9 mouse cellular contexts compared by ENCODE assay signal in the genomic region with DNA sequence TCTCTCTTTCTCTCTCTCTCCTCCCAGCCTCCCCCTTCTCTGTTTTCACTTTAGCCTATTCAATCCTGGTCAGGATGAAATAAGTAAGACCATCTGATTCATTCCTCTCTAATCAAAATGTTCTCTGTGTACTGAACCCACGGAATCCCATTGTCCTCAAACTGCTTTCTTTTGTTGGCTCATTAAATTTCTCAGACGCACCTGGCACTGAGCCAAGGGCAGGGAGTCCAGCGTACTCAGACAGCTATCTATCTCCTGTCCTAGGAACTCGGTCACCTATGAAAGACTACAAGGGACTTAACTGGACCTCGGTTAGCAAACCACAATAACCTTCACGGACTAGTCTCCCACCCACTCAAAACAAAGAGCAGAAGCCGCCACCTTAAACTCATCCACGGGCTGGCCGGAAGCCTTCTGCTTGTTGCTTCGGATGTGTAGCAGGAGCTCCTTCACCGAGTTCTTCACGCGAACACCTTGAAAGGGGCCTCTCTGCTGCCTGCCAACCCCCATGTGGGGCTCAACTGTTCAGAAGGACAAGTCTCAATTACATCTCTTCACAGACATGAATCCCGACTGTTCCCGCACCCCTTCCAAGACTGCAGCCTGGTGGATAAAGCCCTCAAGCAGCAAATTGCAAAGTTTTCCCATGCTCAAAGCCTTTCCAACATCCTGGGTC. TPM values are rescaled to one million over a fixed set of nuclear protein-coding genes. Genes with fewer than 3 reads are reported as not detected.
DNase-seq lines count a peak whose midpoint lies in the region; ATAC-seq and TF ChIP-seq lines count a peak whose summit lies in the region.
"Had no signal": no experiment of that assay in that cellular context is flagged by ENCODE, and none has a peak within 500 bp of the region (broad histone marks: within the 10 kb centered on the region; RNA-seq: fewer than 3 reads in every experiment).

No protein-coding gene starts in this region.

- TF ChIP-seq EP300 in liver, embryonic 14.5 days (IDR thresholded peaks at IDR 0.05; ENCODE audit: low read depth): no peak
- no peak for TF ChIP-seq EP300 in stomach, postnatal 0 days (optimal IDR thresholded peaks at IDR 0.05)

- H3K9me3 ChIP-seq in E14TG2a.4 (ENCODE audit: low read length): no peaks in the 10 kb centered on the region
- H3K9me3 ChIP-seq in embryonic facial prominence, embryonic 15.5 days (replicated peaks): no peaks in the 10 kb centered on the region
- H3K9me3 ChIP-seq in hindbrain, embryonic 15.5 days: no peaks in the 10 kb centered on the region
- H3K9me3 ChIP-seq in liver, embryonic 14.5 days (ENCODE audit: control insufficient read depth, low read length): no peaks in the 10 kb centered on the region
- no peaks in the 10 kb centered on the region for H3K9me3 ChIP-seq in stomach, postnatal 0 days (ENCODE audit: control insufficient read depth, low read length)
- H3K9me3 ChIP-seq: G1E had no signal

- H3K4me3 ChIP-seq in E14TG2a.4 (replicated peaks; ENCODE audit: low read length): 0 out of 2 replicates have a peak overlapping the region, but pooled peaks have one; percentile 18
- peak overlapping the region; percentile 84 for H3K4me3 ChIP-seq in embryonic facial prominence, embryonic 15.5 days (replicated peaks)
- no peak overlapping the region for H3K4me3 ChIP-seq in hindbrain, embryonic 15.5 days
- H3K4me3 ChIP-seq in liver, embryonic 14.5 days (ENCODE audit: insufficient read depth in 1 of 2, low read depth in 2 of 2, low read length in 2 of 2): peak overlapping the region; percentile 46 to 74
- H3K4me3 ChIP-seq in stomach, postnatal 0 days (ENCODE audit: low read depth, low read length): peak overlapping the region; percentile 94

- TF ChIP-seq CTCF in E14TG2a.4 (conservative IDR thresholded peaks at IDR 0.05; ENCODE audit: low read length): no peak
- TF ChIP-seq CTCF in liver, embryonic 14.5 days (IDR thresholded peaks at IDR 0.05; ENCODE audit: low read depth): no peak
- TF ChIP-seq CTCF in stomach, postnatal 0 days (IDR thresholded peaks at IDR 0.05; ENCODE audit: low read depth): 0 out of 2 replicates have a peak, but pooled peaks have one; percentile 11

- H3K27me3 ChIP-seq in E14TG2a.4 (ENCODE audit: insufficient read depth, low read length): peaks cover 11% of the 10 kb centered on the region
- H3K27me3 ChIP-seq in embryonic facial prominence, embryonic 15.5 days: no peaks in the 10 kb centered on the region
- no peaks in the 10 kb centered on the region for H3K27me3 ChIP-seq in hindbrain, embryonic 15.5 days
- H3K27me3 ChIP-seq in liver, embryonic 14.5 days (ENCODE audit: control insufficient read depth, insufficient read depth, low read length): peaks cover 13% of the 10 kb centered on the region
- no peaks in the 10 kb centered on the region for H3K27me3 ChIP-seq in stomach, postnatal 0 days (ENCODE audit: control insufficient read depth, insufficient read depth, low read length)

- DNase-seq in gastrocnemius, adult 18-20 months (ENCODE audit: low spot score): peak; percentile 43
- DNase-seq in gastrocnemius, adult 8-10 months (ENCODE audit: low spot score in 2 of 2): no peak
- DNase-seq in liver, embryonic 14.5 days (ENCODE audit: low read depth in 3 of 3, low spot score in 3 of 3): no peak
- DNase-seq in stomach, postnatal 0 days (ENCODE audit: low spot score): peak; percentile 60
- no peak for DNase-seq in spleen, postnatal 10 days (ENCODE audit: low spot score in 2 of 2)

- H3K9ac ChIP-seq in embryonic facial prominence, embryonic 15.5 days: no peak overlapping the region; the same call in 1 of the 2 replicates
- H3K9ac ChIP-seq in hindbrain, embryonic 15.5 days: no peak overlapping the region
- no peak overlapping the region for H3K9ac ChIP-seq in liver, embryonic 14.5 days (replicated peaks)
- H3K9ac ChIP-seq in stomach, postnatal 0 days (ENCODE audit: low read length): peak overlapping the region; percentile 59

- H3K4me2 ChIP-seq in embryonic facial prominence, embryonic 15.5 days (replicated peaks): peak overlapping the region; percentile 73
- H3K4me2 ChIP-seq in hindbrain, embryonic 15.5 days: peak overlapping the region; percentile 95
- H3K4me2 ChIP-seq in liver, embryonic 14.5 days (ENCODE audit: low read depth): peak overlapping the region; percentile 91
- peak overlapping the region; percentile 74 for H3K4me2 ChIP-seq in stomach, postnatal 0 days (replicated peaks; ENCODE audit: low read depth)

- peaks cover 64% of the 10 kb centered on the region for H3K4me1 ChIP-seq in E14TG2a.4 (replicated peaks; ENCODE audit: low read depth, low read length)
- H3K4me1 ChIP-seq in embryonic facial prominence, embryonic 15.5 days: peaks cover 21% of the 10 kb centered on the region
- peaks cover 13% of the 10 kb centered on the region; the same call in 1 of the 2 replicates for H3K4me1 ChIP-seq in hindbrain, embryonic 15.5 days (replicated peaks)
- peaks cover 0 to 3% of the 10 kb centered on the region in 2 experiments; a peak in 2 of 4 replicates for H3K4me1 ChIP-seq in liver, embryonic 14.5 days (replicated peaks; ENCODE audit: control insufficient read depth in 2 of 2, insufficient read depth in 2 of 2, low read length in 1 of 2)
- no peaks in the 10 kb centered on the region for H3K4me1 ChIP-seq in stomach, postnatal 0 days (replicated peaks; ENCODE audit: control insufficient read depth, insufficient read depth)

- ATAC-seq in embryonic facial prominence, embryonic 15.5 days (ENCODE audit: insufficient number of reproducible peaks, low FRiP score, low TSS enrichment, low read depth): no peak
- ATAC-seq in hindbrain, embryonic 15.5 days (ENCODE audit: low FRiP score, low read depth): no peak
- ATAC-seq in liver, embryonic 14.5 days (ENCODE audit: insufficient read depth): no peak
- ATAC-seq in stomach, postnatal 0 days (ENCODE audit: low FRiP score, low TSS enrichment): no peak

- peak overlapping the region; percentile 58 for H3K27ac ChIP-seq in embryonic facial prominence, embryonic 15.5 days (replicated peaks)
- H3K27ac ChIP-seq in hindbrain, embryonic 15.5 days (replicated peaks): no peak overlapping the region
- H3K27ac ChIP-seq in liver, embryonic 14.5 days: no peak overlapping the region
- peak overlapping the region; percentile 66 for H3K27ac ChIP-seq in stomach, postnatal 0 days (replicated peaks)

- 32% methylated on average over 15 of the region's 15 CpGs for WGBS in embryonic facial prominence, embryonic 15.5 days
- WGBS in hindbrain, embryonic 15.5 days: 61% methylated on average over 15 of the region's 15 CpGs
- 72% methylated on average over 15 of the region's 15 CpGs for WGBS in liver, embryonic 14.5 days (ENCODE audit: insufficient replicate concordance)
- WGBS in stomach, postnatal 0 days: 32% methylated on average over 15 of the region's 15 CpGs

- H3K36me3 ChIP-seq in E14TG2a.4 (ENCODE audit: insufficient read depth, low read length): peaks cover 48% of the 10 kb centered on the region
- H3K36me3 ChIP-seq in embryonic facial prominence, embryonic 15.5 days: peaks cover 41% of the 10 kb centered on the region
- H3K36me3 ChIP-seq in hindbrain, embryonic 15.5 days: peaks cover 28% of the 10 kb centered on the region
- H3K36me3 ChIP-seq in liver, embryonic 14.5 days (replicated peaks; ENCODE audit: control insufficient read depth, insufficient read depth, low read depth): peaks cover 5% of the 10 kb centered on the region
- peaks cover 20% of the 10 kb centered on the region for H3K36me3 ChIP-seq in stomach, postnatal 0 days (ENCODE audit: control insufficient read depth, insufficient read depth, low read length)

RNA-seq across cellular contexts. Expression of gene Nfkbiz, which starts 19.4 kb away (rescaled TPM):
- total RNA-seq in gastrocnemius, adult 18-20 months (2021): 1 to 10 TPM in 1 of 2 experiments, under 1 TPM in 1; 0.75 to 1.3 TPM
- 1 to 10 TPM in 2 of 4 experiments, under 1 TPM in 2; 0.61 to 1.1 (median 0.93) TPM for total RNA-seq in gastrocnemius, adult 8-10 months (2022)
- 5.8 and 6.4 TPM in 2 replicates for polyA plus RNA-seq in embryonic facial prominence, embryonic 15.5 days (2015; fragmentation: Nextera tagmentation; extraction: Ambion mirVana)
- polyA plus RNA-seq in hindbrain, embryonic 15.5 days (2015; fragmentation: Nextera tagmentation; extraction: Ambion mirVana): 1.7 and 1.8 TPM in 2 replicates
- 2.1 and 2.4 TPM in 2 replicates for polyA plus RNA-seq in liver, embryonic 14.5 days (2012; rRNA removed)
- 1.7 and 1.9 TPM in 2 replicates for polyA plus RNA-seq in liver, embryonic 14.5 days (2014; fragmentation: Nextera tagmentation; extraction: Ambion mirVana)
- 9.0 and 9.1 TPM in 2 replicates for polyA plus RNA-seq in stomach, postnatal 0 days (2015; fragmentation: Nextera tagmentation; extraction: Ambion mirVana)

Comparison
In these comparisons a context has a peak if more than half of its experiments do, and no peak if none do; other contexts are left out.
1. DNase-seq: peak in gastrocnemius, adult 18-20 months (single experiment) and stomach, postnatal 0 days (single experiment); none in gastrocnemius, adult 8-10 months (0 of 2), liver, embryonic 14.5 days (0 of 3) and spleen, postnatal 10 days (0 of 2).
2. H3K27ac ChIP-seq: peak in embryonic facial prominence, embryonic 15.5 days (single experiment) and stomach, postnatal 0 days (single experiment); none in hindbrain, embryonic 15.5 days (single experiment) and liver, embryonic 14.5 days (single experiment).
3. Peak in every context shown above with its lines, with median percentiles within 50 percentile points of each other: H3K4me2 ChIP-seq.